In the genomic region with DNA sequence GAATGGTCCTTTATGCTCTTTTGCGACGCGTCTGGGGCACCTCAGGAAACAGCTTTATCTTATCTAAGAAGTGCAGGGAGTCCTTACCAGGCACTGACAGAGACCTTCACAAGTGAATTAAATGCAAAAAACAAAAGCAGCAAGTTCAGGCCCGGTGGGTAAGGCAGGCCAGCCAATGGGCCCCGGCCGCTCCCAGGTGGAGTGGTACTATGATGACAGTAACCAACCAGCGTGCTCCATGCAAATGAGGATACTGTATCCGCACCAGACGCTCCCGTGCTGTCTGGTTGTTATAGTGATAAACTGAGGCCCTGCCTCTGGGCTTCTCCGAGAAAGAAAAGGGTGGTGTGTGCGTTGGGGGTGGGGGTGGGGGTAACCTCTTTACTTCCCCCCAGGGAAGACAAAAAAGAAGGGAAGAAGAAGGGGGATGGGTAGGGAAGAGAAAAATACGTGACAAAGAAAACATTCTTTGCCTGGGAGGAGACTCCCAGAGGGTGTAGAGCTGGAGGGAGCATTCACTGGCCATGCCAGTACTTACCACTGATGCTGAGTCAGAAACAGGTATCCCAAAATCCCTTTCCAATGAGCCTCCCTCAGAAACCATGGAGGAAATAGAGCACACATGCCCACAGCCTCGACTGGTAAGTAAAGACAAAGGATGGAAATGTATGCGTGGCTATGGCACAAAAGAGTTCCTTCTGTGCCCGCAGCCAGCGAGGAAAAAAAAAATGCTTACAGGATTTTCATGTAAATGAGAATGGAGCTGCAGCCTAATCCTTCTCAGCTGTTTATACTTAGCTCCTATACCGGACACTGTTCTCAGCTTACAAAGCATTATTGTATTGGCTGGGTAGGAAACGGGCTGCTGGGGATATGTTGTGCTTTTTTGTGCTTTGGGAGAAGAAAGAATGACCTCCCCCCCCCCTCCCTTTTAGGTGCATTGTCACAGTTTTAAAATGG, we compare ENCODE assay signal across 8 mouse cellular contexts. TPM values are rescaled to one million over a fixed set of nuclear protein-coding genes. Genes with fewer than 3 reads are reported as not detected.
DNase-seq lines count a peak whose midpoint lies in the region; ATAC-seq and TF ChIP-seq lines count a peak whose summit lies in the region.

No protein-coding gene starts in this region.

- peak; percentile 91 for DNase-seq in embryonic facial prominence, embryonic 14.5 days (ENCODE audit: low spot score)
- peak; percentile 54 to 63 for DNase-seq in kidney, postnatal 4 days
- DNase-seq in neural tube, embryonic 11.5 days (ENCODE audit: low spot score): peak; percentile 53

- no peaks in the 10 kb centered on the region; the same call in 1 of the 2 replicates for H3K4me1 ChIP-seq in bone marrow, adult 2 months (ENCODE audit: control insufficient read depth, insufficient read depth, low read length)
- H3K4me1 ChIP-seq in embryonic facial prominence, embryonic 14.5 days (ENCODE audit: control insufficient read depth, insufficient read depth, low read length): no peaks in the 10 kb centered on the region
- no peaks in the 10 kb centered on the region for H3K4me1 ChIP-seq in heart, embryonic 14.5 days (ENCODE audit: control insufficient read depth in 2 of 2, insufficient read depth in 2 of 2, low read length in 2 of 2)
- peaks cover 22% of the 10 kb centered on the region for H3K4me1 ChIP-seq in liver, embryonic 15.5 days (replicated peaks)
- H3K4me1 ChIP-seq in neural tube, embryonic 11.5 days (ENCODE audit: control insufficient read depth, insufficient read depth, low read length): no peaks in the 10 kb centered on the region
- no peaks in the 10 kb centered on the region for H3K4me1 ChIP-seq in stomach, embryonic 15.5 days

- peak overlapping the region; percentile 70 for H3K27ac ChIP-seq in bone marrow, adult 2 months (ENCODE audit: control insufficient read depth, insufficient read depth, low read depth, low read length, poor library complexity)
- peak overlapping the region; percentile 85 for H3K27ac ChIP-seq in embryonic facial prominence, embryonic 14.5 days (replicated peaks; ENCODE audit: low read depth, low read length)
- peak overlapping the region; percentile 20 to 28; a peak in 2 of 4 replicates for H3K27ac ChIP-seq in heart, embryonic 14.5 days (replicated peaks in 1 of 2; ENCODE audit: control insufficient read depth in 1 of 2, insufficient read depth in 1 of 2, low read depth in 2 of 2, low read length in 2 of 2)
- peak overlapping the region; percentile 96 for H3K27ac ChIP-seq in liver, embryonic 15.5 days (replicated peaks)
- peak overlapping the region; percentile 65; the same call in 1 of the 2 replicates for H3K27ac ChIP-seq in neural tube, embryonic 11.5 days (ENCODE audit: low read depth, low read length)
- H3K27ac ChIP-seq in stomach, embryonic 15.5 days: no peak overlapping the region

- H3K27me3 ChIP-seq in embryonic facial prominence, embryonic 14.5 days (replicated peaks; ENCODE audit: control insufficient read depth, insufficient read depth, low read length): no peaks in the 10 kb centered on the region; the same call in none of the 2 replicates
- H3K27me3 ChIP-seq in heart, embryonic 14.5 days (ENCODE audit: control insufficient read depth, insufficient read depth, low read length): no peaks in the 10 kb centered on the region
- no peaks in the 10 kb centered on the region for H3K27me3 ChIP-seq in liver, embryonic 15.5 days
- no peaks in the 10 kb centered on the region for H3K27me3 ChIP-seq in neural tube, embryonic 11.5 days (ENCODE audit: control insufficient read depth, insufficient read depth, low read length)
- no peaks in the 10 kb centered on the region for H3K27me3 ChIP-seq in stomach, embryonic 15.5 days (replicated peaks)

- no peak for TF ChIP-seq CTCF in bone marrow, adult 2 months (IDR thresholded peaks at IDR 0.05; ENCODE audit: control insufficient read depth, insufficient read depth, low read length)

- WGBS in bone marrow, adult 2 months: 11% methylated on average over 19 of the region's 19 CpGs
- 20% methylated on average over 19 of the region's 19 CpGs for WGBS in embryonic facial prominence, embryonic 14.5 days
- WGBS in heart, embryonic 14.5 days: 15% methylated on average over 19 of the region's 19 CpGs
- WGBS in liver, embryonic 15.5 days (ENCODE audit: insufficient replicate concordance): 17% methylated on average over 19 of the region's 19 CpGs
- WGBS in neural tube, embryonic 11.5 days: 16% methylated on average over 19 of the region's 19 CpGs
- WGBS in stomach, embryonic 15.5 days: 20% methylated on average over 19 of the region's 19 CpGs

- no peaks in the 10 kb centered on the region for H3K36me3 ChIP-seq in embryonic facial prominence, embryonic 14.5 days (ENCODE audit: control insufficient read depth, insufficient read depth, low read length)
- no peaks in the 10 kb centered on the region for H3K36me3 ChIP-seq in heart, embryonic 14.5 days (ENCODE audit: control insufficient read depth, insufficient read depth, low read length)
- no peaks in the 10 kb centered on the region for H3K36me3 ChIP-seq in liver, embryonic 15.5 days (replicated peaks)
- no peaks in the 10 kb centered on the region for H3K36me3 ChIP-seq in neural tube, embryonic 11.5 days (ENCODE audit: control insufficient read depth, insufficient read depth, low read length)
- no peaks in the 10 kb centered on the region for H3K36me3 ChIP-seq in stomach, embryonic 15.5 days

- no peak for TF ChIP-seq POLR2A in bone marrow, adult 2 months (IDR thresholded peaks at IDR 0.05; ENCODE audit: borderline replicate concordance, control insufficient read depth, low read depth, low read length)

- ATAC-seq in CD4-positive, CD25-positive, alpha-beta regulatory T cell, adult 4 months: peak; percentile 99
- peak; percentile 100 for ATAC-seq in embryonic facial prominence, embryonic 14.5 days (ENCODE audit: low read depth)
- ATAC-seq in heart, embryonic 14.5 days (ENCODE audit: insufficient number of reproducible peaks, insufficient read depth, low FRiP score, low read depth): peak; percentile 93
- ATAC-seq in liver, embryonic 15.5 days (ENCODE audit: insufficient read depth): peak; percentile 100
- ATAC-seq in neural tube, embryonic 11.5 days (ENCODE audit: insufficient read depth, low FRiP score, low TSS enrichment): peak; percentile 96
- ATAC-seq in stomach, embryonic 15.5 days (ENCODE audit: insufficient read depth, low FRiP score, low read depth): peak; percentile 100

- peak overlapping the region; percentile 66 for H3K4me3 ChIP-seq in bone marrow, adult 2 months (replicated peaks; ENCODE audit: control insufficient read depth, low read depth, low read length)
- peak overlapping the region; percentile 39 for H3K4me3 ChIP-seq in embryonic facial prominence, embryonic 14.5 days (ENCODE audit: low read depth, low read length)
- peak overlapping the region; percentile 41 to 42 for H3K4me3 ChIP-seq in heart, embryonic 14.5 days (ENCODE audit: control insufficient read depth in 1 of 2, insufficient read depth in 1 of 2, low read depth in 1 of 2, low read length in 2 of 2)
- H3K4me3 ChIP-seq in liver, embryonic 15.5 days (replicated peaks): peak overlapping the region; percentile 63
- peak overlapping the region; percentile 38 for H3K4me3 ChIP-seq in neural tube, embryonic 11.5 days (ENCODE audit: low read depth, low read length)
- H3K4me3 ChIP-seq in stomach, embryonic 15.5 days (replicated peaks): peak overlapping the region; percentile 36

- peak overlapping the region; percentile 57 for H3K4me2 ChIP-seq in embryonic facial prominence, embryonic 14.5 days (ENCODE audit: low read depth, low read length)
- peak overlapping the region; percentile 74 for H3K4me2 ChIP-seq in heart, embryonic 14.5 days (ENCODE audit: low read length)
- H3K4me2 ChIP-seq in liver, embryonic 15.5 days: peak overlapping the region; percentile 66
- peak overlapping the region; percentile 41 for H3K4me2 ChIP-seq in neural tube, embryonic 11.5 days (ENCODE audit: low read depth)
- peak overlapping the region; percentile 58 for H3K4me2 ChIP-seq in stomach, embryonic 15.5 days

- H3K9ac ChIP-seq in embryonic facial prominence, embryonic 14.5 days (ENCODE audit: low read depth, low read length): peak overlapping the region; percentile 38
- peak overlapping the region; percentile 46 for H3K9ac ChIP-seq in heart, embryonic 14.5 days (ENCODE audit: low read length)
- H3K9ac ChIP-seq in liver, embryonic 15.5 days: peak overlapping the region; percentile 55
- peak overlapping the region; percentile 44 for H3K9ac ChIP-seq in neural tube, embryonic 11.5 days (ENCODE audit: low read length)
- H3K9ac ChIP-seq in stomach, embryonic 15.5 days: no peak overlapping the region

- H3K9me3 ChIP-seq in embryonic facial prominence, embryonic 14.5 days (ENCODE audit: control insufficient read depth, low read length): no peaks in the 10 kb centered on the region
- H3K9me3 ChIP-seq in heart, embryonic 14.5 days (ENCODE audit: control insufficient read depth, low read length): no peaks in the 10 kb centered on the region
- H3K9me3 ChIP-seq in liver, embryonic 15.5 days (replicated peaks): no peaks in the 10 kb centered on the region
- H3K9me3 ChIP-seq in neural tube, embryonic 11.5 days (ENCODE audit: control insufficient read depth, low read length): no peaks in the 10 kb centered on the region
- H3K9me3 ChIP-seq in stomach, embryonic 15.5 days: no peaks in the 10 kb centered on the region

RNA-seq across cellular contexts. Expression of gene Pcyt1b, which starts 20.5 kb away (rescaled TPM):
- 1 to 10 TPM; 1.7 to 2.2 TPM for polyA plus RNA-seq in CD4-positive, CD25-positive, alpha-beta regulatory T cell, adult 4 months (2017; shearing (Covaris generic))
- polyA plus RNA-seq in bone marrow, adult 2 months (2011; ENCODE audit: insufficient read depth, insufficient read length, low replicate concordance, missing spikeins): 8.8 and 11.4 TPM in 2 replicates
- 2.5 and 2.6 TPM in 2 replicates for polyA plus RNA-seq in embryonic facial prominence, embryonic 14.5 days (2014; fragmentation: Nextera tagmentation; extraction: Ambion mirVana)
- 1.00 and 1.6 TPM in 2 replicates for polyA plus RNA-seq in heart, embryonic 14.5 days (2014; fragmentation: Nextera tagmentation; extraction: Ambion mirVana)
- 7.9 and 8.1 TPM in 2 replicates for polyA plus RNA-seq in liver, embryonic 15.5 days (2015; fragmentation: Nextera tagmentation; extraction: Ambion mirVana)
- 9.6 and 10.9 TPM in 2 replicates for polyA plus RNA-seq in neural tube, embryonic 11.5 days (2014; fragmentation: Nextera tagmentation; extraction: Ambion mirVana)
- 2.7 and 2.8 TPM in 2 replicates for polyA plus RNA-seq in stomach, embryonic 15.5 days (2015; fragmentation: Nextera tagmentation; extraction: Ambion mirVana)

RNA-seq across cellular contexts. Expression of gene Pola1, which starts 43.2 kb away (rescaled TPM):
- 1 to 10 TPM; 8.1 to 8.6 TPM for polyA plus RNA-seq in CD4-positive, CD25-positive, alpha-beta regulatory T cell, adult 4 months (2017; shearing (Covaris generic))
- polyA plus RNA-seq in bone marrow, adult 2 months (2011; ENCODE audit: insufficient read depth, insufficient read length, low replicate concordance, missing spikeins): 17.8 and 26.2 TPM in 2 replicates
- polyA plus RNA-seq in embryonic facial prominence, embryonic 14.5 days (2014; fragmentation: Nextera tagmentation; extraction: Ambion mirVana): 14.9 and 16.6 TPM in 2 replicates
- 9.5 and 9.6 TPM in 2 replicates for polyA plus RNA-seq in heart, embryonic 14.5 days (2014; fragmentation: Nextera tagmentation; extraction: Ambion mirVana)
- polyA plus RNA-seq in liver, embryonic 15.5 days (2015; fragmentation: Nextera tagmentation; extraction: Ambion mirVana): 14.4 and 14.5 TPM in 2 replicates
- polyA plus RNA-seq in neural tube, embryonic 11.5 days (2014; fragmentation: Nextera tagmentation; extraction: Ambion mirVana): 19.2 and 21.2 TPM in 2 replicates
- polyA plus RNA-seq in stomach, embryonic 15.5 days (2015; fragmentation: Nextera tagmentation; extraction: Ambion mirVana): 17.5 and 18.5 TPM in 2 replicates
